In genomic region chr4:108317656-108318605, GRCm38 (mm10) we compare ENCODE assay signal across 16 mouse cellular contexts. TPM values are rescaled to one million over a fixed set of nuclear protein-coding genes. Genes with fewer than 3 reads are reported as not detected.
DNase-seq lines count a peak whose midpoint lies in the region; ATAC-seq lines count a peak whose summit lies in the region.
"Had no signal": no experiment of that assay in that cellular context is flagged by ENCODE, and none has a peak within 500 bp of the region (broad histone marks: within the 10 kb centered on the region; RNA-seq: fewer than 3 reads in every experiment).

No protein-coding gene starts in this region.

- H3K4me3 ChIP-seq in heart, embryonic 10.5 days = no peak overlapping the region
- H3K4me3 ChIP-seq in macrophage (ENCODE audit: inconsistent target) = no peak overlapping the region
- H3K4me3 ChIP-seq: forebrain, embryonic 15.5 days; heart, embryonic 13.5 days; hindbrain, embryonic 15.5 days; neural tube, embryonic 13.5 days had no signal

- intact Hi-C loops in heart, postnatal 25 days (cut with DNase I) = loop anchor here (5.0 kb wide), 1 partner anchor 151 kb away; the partner anchor contains the start of gene Echdc2

- no peaks in the 10 kb centered on the region for H3K36me3 ChIP-seq in heart, embryonic 10.5 days
- no peaks in the 10 kb centered on the region for H3K36me3 ChIP-seq in macrophage (ENCODE audit: inconsistent target)
- H3K36me3 ChIP-seq: forebrain, embryonic 15.5 days; heart, embryonic 13.5 days; hindbrain, embryonic 15.5 days; neural tube, embryonic 13.5 days had no signal

- WGBS in heart, embryonic 10.5 days = 71% methylated on average over 12 of the region's 12 CpGs
- 29% methylated on average over 12 of the region's 12 CpGs for WGBS in macrophage (ENCODE audit: missing documents)

- H3K27me3 ChIP-seq in heart, embryonic 10.5 days (ENCODE audit: insufficient read depth, poor library complexity, severe bottlenecking) = no peaks in the 10 kb centered on the region
- H3K27me3 ChIP-seq: forebrain, embryonic 15.5 days; heart, embryonic 13.5 days; hindbrain, embryonic 15.5 days; neural tube, embryonic 13.5 days had no signal

- peaks cover 24% of the 10 kb centered on the region for H3K4me1 ChIP-seq in heart, embryonic 10.5 days
- H3K4me1 ChIP-seq: forebrain, embryonic 15.5 days; hindbrain, embryonic 15.5 days; neural tube, embryonic 13.5 days had no signal

- H3K79me2 ChIP-seq in macrophage (ENCODE audit: inconsistent target) = no peaks in the 10 kb centered on the region

- no peak for DNase-seq in heart, embryonic 10.5 days (ENCODE audit: low spot score)
- DNase-seq in heart, postnatal 25 days (ENCODE audit: low spot score) = no peak
- peak; percentile 51 for DNase-seq in thymus, postnatal 14 days
- no peak for DNase-seq in urinary bladder, adult 2 months (ENCODE audit: low spot score)
- no peak for DNase-seq in layer of hippocampus, adult 11-12 months (ENCODE audit: low spot score)
- DNase-seq: adrenal gland, postnatal 36 days; gastrocnemius, postnatal 14 days; retina, postnatal 1 day had no signal

- ATAC-seq in common myeloid progenitor, adult 5-6 weeks (replicated peaks; ENCODE audit: low read depth, poor library complexity, severe bottlenecking) = peak; percentile 58
- no peak for ATAC-seq in erythroblast, adult 5-6 weeks (replicated peaks; ENCODE audit: low FRiP score, poor library complexity, severe bottlenecking)
- ATAC-seq: forebrain, embryonic 15.5 days; midbrain, embryonic 16.5 days had no signal

- 0 out of 2 replicates have a peak overlapping the region, but pooled peaks have one; percentile 16 for H3K27ac ChIP-seq in heart, embryonic 10.5 days
- H3K27ac ChIP-seq in macrophage = peak overlapping the region; percentile 17
- H3K27ac ChIP-seq: forebrain, embryonic 15.5 days; heart, embryonic 13.5 days; hindbrain, embryonic 15.5 days; neural tube, embryonic 13.5 days had no signal

- H3K9me3 ChIP-seq in heart, embryonic 10.5 days = no peaks in the 10 kb centered on the region
- H3K9me3 ChIP-seq: forebrain, embryonic 15.5 days; heart, embryonic 13.5 days; hindbrain, embryonic 15.5 days; neural tube, embryonic 13.5 days had no signal

RNA-seq across cellular contexts. Expression of gene Coa7, which starts 10.0 kb away (rescaled TPM):
- polyA plus RNA-seq in heart, embryonic 10.5 days (2016; fragmentation: Nextera tagmentation; extraction: Ambion mirVana) = 58.4 and 61.1 TPM in 2 replicates
- 10 to 100 TPM; 35.2 to 37.8 TPM for total RNA-seq in heart, postnatal 25 days (2021)
- total RNA-seq in common myeloid progenitor, adult 5-6 weeks (2017) = 6.2 and 35.8 TPM in 2 replicates
- 10 to 100 TPM in 1 of 26 experiments, 1 to 10 TPM in 25; 1.4 to 12.5 (median 4.8) TPM for total RNA-seq in macrophage (2018; cell fraction: chromatin; rRNA removed)
- 10 to 100 TPM in 13 of 26 experiments, 1 to 10 TPM in 13; 6.3 to 19.4 (median 10.1) TPM for total RNA-seq in macrophage (2018; cell fraction: cytosol; rRNA removed)
- total RNA-seq in macrophage (2018; cell fraction: nucleus; rRNA removed) = 10 to 100 TPM in 1 of 26 experiments, 1 to 10 TPM in 25; 1.2 to 12.1 (median 4.9) TPM
- polyA plus RNA-seq in macrophage (2018) = 5.8 to 26.5 TPM (median 11.3 TPM) in 3 replicates
- 11.9 and 12.3 TPM in 2 replicates for polyA plus RNA-seq in urinary bladder, adult 2 months (2012; rRNA removed)
- 0.38 and 14.2 TPM in 2 replicates for total RNA-seq in erythroblast, adult 5-6 weeks (2015; ENCODE audit: low replicate concordance)
- total RNA-seq in erythroblast, adult 5-6 weeks (2017; ENCODE audit: low replicate concordance) = 0.51 and 0.70 TPM in 2 replicates

RNA-seq across cellular contexts. Expression of gene Zyg11b, which starts 17.0 kb away (rescaled TPM):
- polyA plus RNA-seq in heart, embryonic 10.5 days (2016; fragmentation: Nextera tagmentation; extraction: Ambion mirVana) = 7.8 and 9.9 TPM in 2 replicates
- 10 to 100 TPM; 33.6 to 40.4 TPM for total RNA-seq in heart, postnatal 25 days (2021)
- 24.9 and 26.6 TPM in 2 replicates for total RNA-seq in common myeloid progenitor, adult 5-6 weeks (2017)
- 10 to 100 TPM in 22 of 26 experiments, 1 to 10 TPM in 4; 4.2 to 36.7 (median 23.0) TPM for total RNA-seq in macrophage (2018; cell fraction: chromatin; rRNA removed)
- total RNA-seq in macrophage (2018; cell fraction: cytosol; rRNA removed) = 10 to 100 TPM; 10.8 to 24.7 (median 20.3) TPM
- total RNA-seq in macrophage (2018; cell fraction: nucleus; rRNA removed) = 10 to 100 TPM in 23 of 26 experiments, 1 to 10 TPM in 3; 7.2 to 35.3 (median 22.4) TPM
- 12.8 to 14.9 TPM (median 13.4 TPM) in 3 replicates for polyA plus RNA-seq in macrophage (2018)
- polyA plus RNA-seq in urinary bladder, adult 2 months (2012; rRNA removed) = 15.3 and 17.4 TPM in 2 replicates
- 3.8 and 4.0 TPM in 2 replicates for total RNA-seq in erythroblast, adult 5-6 weeks (2015; ENCODE audit: low replicate concordance)
- 3.8 and 3.9 TPM in 2 replicates for total RNA-seq in erythroblast, adult 5-6 weeks (2017; ENCODE audit: low replicate concordance)
